Mouse (Mus musculus): ENCODE data around the gene Rab1a. TPM values are rescaled to one million over a fixed set of nuclear protein-coding genes. Genes with fewer than 3 reads are reported as not detected.

The Rab1a gene
- total and polyA plus RNA-seq, 3 experiments = 34.0 to 113 (median 105) TPM

DNA sequence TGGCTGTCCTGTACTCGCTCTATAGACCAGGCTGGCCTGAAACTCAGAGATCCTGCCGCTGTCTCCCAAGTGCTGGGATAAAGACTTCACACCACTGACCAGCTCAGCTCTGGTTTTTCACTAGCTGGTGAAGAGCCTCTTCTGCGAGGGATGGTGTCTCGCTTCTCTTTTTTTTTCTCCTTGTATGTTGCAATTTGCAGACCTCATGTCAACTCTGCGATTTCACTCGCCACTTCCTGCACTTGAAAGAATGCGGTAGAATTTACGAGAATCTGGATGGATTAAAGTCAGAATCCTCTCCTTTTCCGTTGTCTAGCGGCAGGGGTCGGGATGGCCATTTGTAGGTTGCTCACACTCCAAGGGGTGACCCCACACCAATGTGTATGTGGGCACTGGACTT lies 32.3 kb upstream of the Rab1a start:
- no peaks in the 10 kb centered on the region for H3K4me1 ChIP-seq (ENCODE audit: insufficient read depth, low read depth, low read length)
- ATAC-seq (ENCODE audit: extremely low read depth, insufficient number of reproducible peaks, low FRiP score, poor library complexity, severe bottlenecking) (no peak), DNase-seq (ENCODE audit: low spot score) (no peak)
- peaks cover 4% of the 10 kb centered on the region; the same call in 1 of the 2 replicates for H3K27me3 ChIP-seq (ENCODE audit: insufficient read depth, low read length)
- no peaks in the 10 kb centered on the region for H3K9me3 ChIP-seq (replicated peaks)
- no peak overlapping the region for H3K4me3 ChIP-seq (ENCODE audit: low read depth, low read length)
- H3K36me3 ChIP-seq (replicated peaks) = no peaks in the 10 kb centered on the region
- TF ChIP-seq GATA1 (IDR thresholded peaks at IDR 0.05; ENCODE audit: borderline replicate concordance, low read length) = no peak
- TF ChIP-seq CTCF (IDR thresholded peaks at IDR 0.05; ENCODE audit: low read depth, low read length) = no peak
- TF ChIP-seq GATA2 (IDR thresholded peaks at IDR 0.05; ENCODE audit: borderline replicate concordance, low read depth, low read length) = no peak
- no peak for TF ChIP-seq TAL1 (conservative IDR thresholded peaks at IDR 0.05; ENCODE audit: low read depth, low read length)
- no peak for TF ChIP-seq POLR2AphosphoS5 (IDR thresholded peaks at IDR 0.05; ENCODE audit: insufficient replicate concordance, low read depth, low read length)

DNA sequence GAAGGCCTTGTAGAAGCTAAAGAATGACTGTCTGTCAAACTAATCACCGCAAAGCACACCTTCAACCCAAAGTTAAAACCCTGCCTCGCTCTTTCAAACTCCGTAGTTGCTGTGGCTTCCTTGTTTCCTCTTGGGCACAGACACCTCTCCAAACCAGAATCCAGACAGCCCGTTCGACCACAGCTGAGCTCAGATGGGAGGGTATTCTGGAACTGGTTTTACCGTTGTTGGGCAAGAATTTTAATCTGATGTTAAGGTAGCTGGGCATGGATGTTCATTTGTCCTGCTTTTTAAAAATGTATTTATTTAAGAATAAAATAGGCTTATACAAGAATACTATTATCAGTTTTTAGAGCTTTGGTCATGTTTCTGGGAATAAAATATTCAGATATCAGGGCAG lies 14.0 kb upstream of the Rab1a start:
- TF ChIP-seq POLR2AphosphoS5 (IDR thresholded peaks at IDR 0.05; ENCODE audit: insufficient replicate concordance, low read depth, low read length) = no peak
- no peak for TF ChIP-seq GATA1 (IDR thresholded peaks at IDR 0.05; ENCODE audit: borderline replicate concordance, low read length)
- no peak for TF ChIP-seq GATA2 (IDR thresholded peaks at IDR 0.05; ENCODE audit: borderline replicate concordance, low read depth, low read length)
- Histone ChIP-seq H3K27me3 (ENCODE audit: insufficient read depth, low read length) (peaks cover 11% of the 10 kb centered on the region; the same call in 1 of the 2 replicates), H3K4me3 (ENCODE audit: low read depth, low read length) (no peak overlapping the region), H3K4me1 (ENCODE audit: insufficient read depth, low read depth, low read length) (peaks cover 6% of the 10 kb centered on the region), H3K36me3 (replicated peaks) (no peaks in the 10 kb centered on the region), H3K9me3 (replicated peaks) (0 out of 2 replicates have a peak, but pooled peaks cover 2% of the 10 kb centered on the region)
- DNase-seq (ENCODE audit: low spot score) (no peak), ATAC-seq (ENCODE audit: extremely low read depth, insufficient number of reproducible peaks, low FRiP score, poor library complexity, severe bottlenecking) (no peak)

DNA sequence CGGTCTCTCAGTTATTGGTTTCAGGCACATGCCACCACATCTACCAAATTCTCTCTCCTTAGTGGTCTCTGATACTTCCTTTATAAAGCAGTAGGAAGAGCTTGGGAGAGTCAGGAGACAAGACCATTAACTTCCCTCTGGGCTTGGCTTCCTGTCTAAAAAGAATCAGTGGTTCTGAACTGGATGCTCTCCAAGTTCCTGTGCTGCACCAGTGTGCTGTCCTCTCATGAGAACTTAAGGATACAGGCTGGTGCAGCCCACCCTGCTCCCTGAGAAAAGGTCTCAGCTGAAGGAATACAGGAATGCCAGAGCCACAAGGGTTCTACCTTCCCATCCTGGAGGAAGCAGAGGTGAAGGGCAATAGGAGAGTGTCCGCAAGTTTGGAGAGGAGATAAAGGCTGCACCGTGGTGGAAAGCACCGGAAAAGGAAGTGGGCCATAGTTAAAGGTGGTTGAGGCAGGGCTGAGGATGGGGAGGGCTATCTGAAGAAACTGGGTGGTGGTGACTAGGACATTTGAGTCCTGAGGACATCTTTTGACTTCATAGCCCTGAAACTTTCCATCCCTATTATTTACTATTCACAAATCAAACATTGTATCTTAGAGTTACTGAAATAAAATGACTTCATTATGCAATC lies 8.0 kb upstream of the Rab1a start:
- TF ChIP-seq TAL1 (conservative IDR thresholded peaks at IDR 0.05; ENCODE audit: low read depth, low read length) (no peak), GATA1 (IDR thresholded peaks at IDR 0.05; ENCODE audit: borderline replicate concordance, low read length) (no peak), GATA2 (IDR thresholded peaks at IDR 0.05; ENCODE audit: borderline replicate concordance, low read depth, low read length) (no peak), POLR2AphosphoS5 (IDR thresholded peaks at IDR 0.05; ENCODE audit: insufficient replicate concordance, low read depth, low read length) (no peak), CTCF (IDR thresholded peaks at IDR 0.05; ENCODE audit: low read depth, low read length) (no peak)
- H3K4me1 ChIP-seq (ENCODE audit: insufficient read depth, low read depth, low read length) = peaks cover 3% of the 10 kb centered on the region; the same call in 1 of the 2 replicates
- DNase-seq (ENCODE audit: low spot score) (no peak), ATAC-seq (ENCODE audit: extremely low read depth, insufficient number of reproducible peaks, low FRiP score, poor library complexity, severe bottlenecking) (no peak)
- H3K4me3 ChIP-seq (ENCODE audit: low read depth, low read length) = no peak overlapping the region
- H3K9me3 ChIP-seq (replicated peaks) = no peaks in the 10 kb centered on the region
- H3K27me3 ChIP-seq (ENCODE audit: insufficient read depth, low read length) = peaks cover 9% of the 10 kb centered on the region; the same call in 1 of the 2 replicates
- H3K36me3 ChIP-seq (replicated peaks) = no peaks in the 10 kb centered on the region

DNA sequence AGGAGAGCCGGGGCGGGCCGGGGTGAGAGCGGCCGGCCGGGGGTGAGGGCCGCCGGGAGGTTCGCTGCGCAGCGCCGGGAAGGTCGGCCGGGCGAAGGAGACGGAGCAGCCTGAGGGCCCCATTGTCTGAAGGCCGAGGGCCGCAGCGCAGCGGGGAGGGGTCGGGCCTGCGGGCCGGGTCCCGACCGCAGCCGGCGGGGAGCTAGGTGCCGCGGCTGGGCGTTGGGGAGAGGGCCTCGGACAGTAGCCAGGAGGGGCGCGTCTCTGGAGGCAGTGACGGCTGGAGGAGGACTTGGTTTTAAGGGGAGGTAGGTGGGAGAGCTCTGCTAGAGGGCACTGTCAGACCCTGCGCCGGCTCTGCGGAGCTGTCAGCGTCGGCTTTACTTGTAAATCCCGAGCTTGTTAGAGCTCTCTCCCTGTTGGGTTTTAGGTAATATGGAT lies 449 bp downstream of the Rab1a start:
- TF ChIP-seq TAL1 (conservative IDR thresholded peaks at IDR 0.05; ENCODE audit: low read depth, low read length) (no peak), GATA1 (IDR thresholded peaks at IDR 0.05; ENCODE audit: borderline replicate concordance, low read length) (no peak), POLR2AphosphoS5 (IDR thresholded peaks at IDR 0.05; ENCODE audit: insufficient replicate concordance, low read depth, low read length) (no peak), GATA2 (IDR thresholded peaks at IDR 0.05; ENCODE audit: borderline replicate concordance, low read depth, low read length) (no peak), CTCF (IDR thresholded peaks at IDR 0.05; ENCODE audit: low read depth, low read length) (no peak)
- DNase-seq (ENCODE audit: low spot score) = peak; percentile 44
- H3K36me3 ChIP-seq (replicated peaks) = peaks cover 17% of the 10 kb centered on the region
- H3K4me1 ChIP-seq (ENCODE audit: insufficient read depth, low read depth, low read length) = peaks cover 38% of the 10 kb centered on the region
- H3K27me3 ChIP-seq (ENCODE audit: insufficient read depth, low read length) = no peaks in the 10 kb centered on the region
- no peaks in the 10 kb centered on the region for H3K9me3 ChIP-seq (replicated peaks)
- ATAC-seq (ENCODE audit: extremely low read depth, insufficient number of reproducible peaks, low FRiP score, poor library complexity, severe bottlenecking) = no peak
- H3K4me3 ChIP-seq (ENCODE audit: low read depth, low read length) = peak overlapping the region; percentile 97

DNA sequence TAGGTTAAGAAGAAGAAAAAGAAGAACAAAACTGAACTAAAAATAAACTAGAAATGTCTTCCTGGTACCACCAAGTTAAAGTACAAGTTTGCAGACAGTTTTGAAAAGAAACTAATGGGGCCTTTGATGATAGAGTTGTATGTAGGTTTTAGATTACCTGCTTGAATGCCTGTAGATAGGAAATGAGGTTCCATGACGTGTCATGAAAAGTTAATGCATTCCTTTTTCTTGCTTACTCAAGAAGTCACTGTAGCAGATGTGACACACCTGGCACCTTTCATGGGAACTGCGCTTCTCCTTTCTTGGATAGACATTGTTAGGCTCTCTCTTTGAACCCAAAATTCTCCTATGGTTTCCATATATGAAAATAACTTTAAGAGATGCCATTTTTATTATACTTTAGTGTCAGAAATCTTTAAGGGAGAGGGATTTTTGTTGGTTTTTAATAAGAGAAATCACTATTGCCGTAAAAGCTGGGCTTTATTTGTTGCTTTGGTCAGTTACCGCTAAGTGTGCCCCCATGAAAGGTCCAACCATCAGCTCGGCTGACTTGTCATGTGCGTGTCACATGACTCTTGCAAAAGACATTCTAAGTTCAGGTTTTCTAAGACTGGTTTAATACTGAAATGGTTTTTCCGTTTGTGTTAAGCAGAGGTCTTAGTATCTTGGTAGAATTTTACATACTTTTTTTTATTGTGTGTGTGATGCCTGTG lies 1.2 kb downstream of the Rab1a start:
- DNase-seq (ENCODE audit: low spot score) = no peak
- Histone ChIP-seq H3K9me3 (replicated peaks) (no peaks in the 10 kb centered on the region), H3K4me1 (ENCODE audit: insufficient read depth, low read depth, low read length) (peaks cover 41% of the 10 kb centered on the region), H3K27me3 (ENCODE audit: insufficient read depth, low read length) (no peaks in the 10 kb centered on the region), H3K4me3 (ENCODE audit: low read depth, low read length) (peak overlapping the region; percentile 97), H3K36me3 (replicated peaks) (peaks cover 17% of the 10 kb centered on the region)
- ATAC-seq (ENCODE audit: extremely low read depth, insufficient number of reproducible peaks, low FRiP score, poor library complexity, severe bottlenecking) = no peak
- TF ChIP-seq POLR2AphosphoS5 (IDR thresholded peaks at IDR 0.05; ENCODE audit: insufficient replicate concordance, low read depth, low read length) (no peak), GATA2 (IDR thresholded peaks at IDR 0.05; ENCODE audit: borderline replicate concordance, low read depth, low read length) (no peak)

DNA sequence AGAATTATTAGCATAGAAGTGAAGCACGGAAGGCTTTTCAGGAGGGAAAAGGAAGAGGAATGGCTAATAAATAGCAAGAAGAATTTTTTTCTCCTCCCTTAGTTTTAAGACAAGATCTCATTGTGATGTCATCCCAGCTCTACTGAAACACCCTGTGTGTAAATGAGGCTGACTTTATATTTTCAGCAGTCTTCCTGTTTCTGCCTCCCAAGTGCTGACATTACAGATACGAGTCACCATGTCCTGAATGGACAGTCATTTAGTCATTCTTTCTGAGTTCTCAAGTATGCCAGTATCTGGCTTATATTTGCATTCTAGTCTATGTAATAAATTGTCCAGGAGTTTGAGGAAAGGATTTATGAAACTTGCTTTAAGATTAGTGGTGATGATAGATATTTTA lies 3.1 kb downstream of the Rab1a start:
- Histone ChIP-seq H3K4me1 (ENCODE audit: insufficient read depth, low read depth, low read length) (peaks cover 49% of the 10 kb centered on the region), H3K4me3 (ENCODE audit: low read depth, low read length) (no peak overlapping the region), H3K36me3 (replicated peaks) (peaks cover 25% of the 10 kb centered on the region), H3K9me3 (replicated peaks) (no peaks in the 10 kb centered on the region), H3K27me3 (ENCODE audit: insufficient read depth, low read length) (no peaks in the 10 kb centered on the region)
- TF ChIP-seq CTCF (IDR thresholded peaks at IDR 0.05; ENCODE audit: low read depth, low read length) (no peak), GATA1 (IDR thresholded peaks at IDR 0.05; ENCODE audit: borderline replicate concordance, low read length) (no peak), POLR2AphosphoS5 (IDR thresholded peaks at IDR 0.05; ENCODE audit: insufficient replicate concordance, low read depth, low read length) (no peak), TAL1 (conservative IDR thresholded peaks at IDR 0.05; ENCODE audit: low read depth, low read length) (no peak), GATA2 (IDR thresholded peaks at IDR 0.05; ENCODE audit: borderline replicate concordance, low read depth, low read length) (no peak)
- ATAC-seq (ENCODE audit: extremely low read depth, insufficient number of reproducible peaks, low FRiP score, poor library complexity, severe bottlenecking) (no peak), DNase-seq (ENCODE audit: low spot score) (no peak)
